Mouse (Mus musculus): Measurements from ENCODE around the gene 2300009A05Rik. TPM values are rescaled to one million over a fixed set of nuclear protein-coding genes. Genes with fewer than 3 reads are reported as not detected.

The 2300009A05Rik gene
- 55.0 and 122 TPM in 2 replicates for polyA plus RNA-seq (2012; rRNA removed; ENCODE audit: low replicate concordance)

DNA sequence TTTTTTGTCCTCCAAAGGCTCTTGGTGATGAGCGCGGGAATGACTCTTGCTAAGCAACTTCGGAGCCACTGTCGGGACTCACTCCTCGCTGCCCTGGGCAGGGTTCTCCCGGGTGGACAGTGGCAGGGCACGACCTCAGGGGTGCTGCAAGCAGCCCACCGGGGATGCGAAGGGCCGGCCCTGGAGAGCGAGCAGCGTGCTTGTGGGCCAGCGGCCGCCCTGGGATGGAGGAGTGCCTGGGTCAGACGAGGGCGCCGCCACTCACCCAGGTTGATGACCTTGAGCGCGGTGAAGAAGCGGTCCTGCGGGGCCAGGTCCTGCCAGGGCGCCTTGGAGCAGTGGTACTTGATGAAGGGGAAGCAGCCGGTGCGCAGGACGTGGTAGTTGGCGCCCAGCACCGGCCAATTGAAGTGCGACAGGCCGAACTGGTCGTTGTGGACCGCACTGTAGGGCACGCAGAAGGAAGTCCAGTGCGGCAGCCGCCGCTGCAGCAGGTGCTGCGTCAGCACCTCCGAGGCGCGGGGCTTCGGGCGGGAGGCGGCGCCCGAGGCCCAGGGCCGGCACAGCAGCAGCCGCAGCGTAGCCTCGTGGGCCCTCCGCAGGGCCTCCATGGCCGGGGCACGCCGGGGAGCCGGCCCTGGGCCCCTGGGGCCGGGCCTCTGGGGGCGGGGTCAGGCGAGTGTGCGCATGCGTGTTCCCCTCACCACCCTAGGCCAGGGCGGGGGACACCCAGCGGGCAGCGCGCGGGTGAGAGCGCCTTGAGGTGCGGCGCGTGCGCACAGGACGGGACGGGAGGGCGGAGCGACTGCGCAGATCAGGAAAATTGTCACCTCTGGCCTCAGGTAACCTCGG is at the start of gene 2300009A05Rik:
Gene 2300009A05Rik (minus strand): TSS at position 636 of the 852 bp plus-strand sequence.

DNA sequence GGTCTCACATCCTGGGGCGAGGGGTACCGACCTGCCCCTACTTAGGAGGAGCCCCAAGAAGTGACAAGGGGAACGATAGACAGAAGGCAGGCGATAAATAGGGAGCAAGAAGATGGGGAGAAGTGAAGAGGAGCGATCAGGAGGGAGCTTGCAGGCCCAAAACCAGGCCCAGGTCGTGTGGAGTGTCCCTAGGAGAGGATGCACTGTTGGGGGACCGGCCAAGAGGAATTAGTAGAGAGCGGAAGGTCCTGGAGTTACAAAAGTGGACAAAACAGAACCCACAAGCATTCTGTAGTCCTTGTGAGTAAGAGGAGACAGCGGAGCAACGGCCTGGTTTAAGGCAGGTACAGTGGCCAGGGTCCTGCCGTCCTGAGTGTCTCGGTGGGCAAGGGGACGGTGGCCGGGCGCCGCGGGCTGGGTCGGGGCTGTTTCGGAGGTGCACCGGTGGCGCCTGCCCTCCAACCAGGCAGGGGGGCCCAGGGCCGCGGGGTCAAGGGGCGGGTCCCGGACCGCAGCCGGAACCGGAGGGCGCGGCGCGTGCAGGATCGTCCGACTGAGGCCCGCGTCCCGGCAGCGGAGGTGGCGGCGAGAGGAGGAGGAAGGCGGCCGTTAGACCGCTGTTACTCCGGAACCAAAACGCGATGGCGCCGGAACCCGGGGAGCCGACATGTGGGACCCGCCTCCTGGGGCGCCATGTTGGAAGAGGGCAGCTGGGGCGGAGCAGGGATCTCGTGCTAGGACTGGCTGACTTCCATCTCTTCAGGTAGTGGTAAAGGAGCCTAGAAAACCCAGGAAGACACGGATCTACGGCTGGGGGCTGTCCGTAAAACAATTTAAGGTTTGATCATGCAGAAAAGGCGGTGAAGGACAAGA is 21.5 kb downstream of the 2300009A05Rik start, which contains the start of gene Map2k5:
Gene Map2k5 (minus strand): TSS at position 633 of the 873 bp plus-strand sequence.

Other genes starting within 250 kb of the 2300009A05Rik start
- 40.5 and 68.0 TPM in 2 replicates for gene Map2k5, start 21.3 kb downstream of the 2300009A05Rik start, polyA plus RNA-seq (2012; rRNA removed; ENCODE audit: low replicate concordance)
- not detected in 2 replicates for gene Iqch, start 203.2 kb upstream of the 2300009A05Rik start, polyA plus RNA-seq (2012; rRNA removed; ENCODE audit: low replicate concordance)
- 14.2 and 18.1 TPM in 2 replicates for gene Aagab, start 203.4 kb upstream of the 2300009A05Rik start, polyA plus RNA-seq (2012; rRNA removed; ENCODE audit: low replicate concordance)

All from mammary gland, adult 2 months (tissue).